19 mouse cellular contexts compared by ENCODE assay signal in genomic region chr14:55146324-55146723, GRCm38 (mm10). TPM values are rescaled to one million over a fixed set of nuclear protein-coding genes. Genes with fewer than 3 reads are reported as not detected.
DNase-seq lines count a peak whose midpoint lies in the region; ATAC-seq and TF ChIP-seq lines count a peak whose summit lies in the region.
"Had no signal": no experiment of that assay in that cellular context is flagged by ENCODE, and none has a peak within 500 bp of the region (broad histone marks: within the 10 kb centered on the region; RNA-seq: fewer than 3 reads in every experiment).

No protein-coding gene starts in this region.

- H3K4me3 ChIP-seq in kidney, adult 2 months (ENCODE audit: insufficient read depth, low read depth, low read length), result no peak overlapping the region
- no peak overlapping the region for H3K4me3 ChIP-seq in kidney, embryonic 14.5 days (ENCODE audit: low read length)
- no peak overlapping the region for H3K4me3 ChIP-seq in spleen, adult 2 months (ENCODE audit: extremely low read depth, insufficient read depth, insufficient read length)
- H3K4me3 ChIP-seq: embryonic facial prominence, embryonic 13.5 days; forebrain, embryonic 12.5 days; heart, embryonic 15.5 days; hindbrain, embryonic 10.5 days had no signal

- H3K27me3 ChIP-seq in kidney, adult 2 months (replicated peaks; ENCODE audit: control insufficient read depth, insufficient read depth, low read length), result no peaks in the 10 kb centered on the region
- H3K27me3 ChIP-seq in kidney, embryonic 14.5 days (ENCODE audit: control insufficient read depth, insufficient read depth, low read length), result no peaks in the 10 kb centered on the region
- H3K27me3 ChIP-seq in spleen, adult 2 months (ENCODE audit: control insufficient read depth, insufficient read depth, low read length), result no peaks in the 10 kb centered on the region
- H3K27me3 ChIP-seq: embryonic facial prominence, embryonic 13.5 days; forebrain, embryonic 12.5 days; heart, embryonic 15.5 days had no signal

- no peak for TF ChIP-seq POLR2A in kidney, adult 2 months (IDR thresholded peaks at IDR 0.05; ENCODE audit: low read depth, low read length)
- TF ChIP-seq POLR2A in spleen, adult 2 months (IDR thresholded peaks at IDR 0.05; ENCODE audit: low read depth, low read length), result no peak

- H3K36me3 ChIP-seq in kidney, adult 2 months (ENCODE audit: control insufficient read depth, insufficient read depth, low read length), result no peaks in the 10 kb centered on the region
- H3K36me3 ChIP-seq in kidney, embryonic 14.5 days (ENCODE audit: control insufficient read depth, insufficient read depth, low read length), result no peaks in the 10 kb centered on the region
- H3K36me3 ChIP-seq in spleen, adult 2 months (ENCODE audit: control insufficient read depth, insufficient read depth, low read length), result no peaks in the 10 kb centered on the region
- H3K36me3 ChIP-seq: embryonic facial prominence, embryonic 13.5 days; forebrain, embryonic 12.5 days; heart, embryonic 15.5 days; hindbrain, embryonic 10.5 days had no signal

- no peak overlapping the region for H3K27ac ChIP-seq in kidney, adult 2 months (ENCODE audit: insufficient read depth, low read depth, low read length)
- H3K27ac ChIP-seq in kidney, embryonic 14.5 days (ENCODE audit: low read depth, low read length), result no peak overlapping the region
- 0 out of 2 replicates have a peak overlapping the region, but pooled peaks have one; percentile 39 for H3K27ac ChIP-seq in spleen, adult 2 months (ENCODE audit: insufficient read depth, low read length)
- H3K27ac ChIP-seq: embryonic facial prominence, embryonic 13.5 days; forebrain, embryonic 12.5 days; heart, embryonic 15.5 days; hindbrain, embryonic 10.5 days; hindbrain, embryonic 14.5 days had no signal

- peak; percentile 7 for DNase-seq in kidney, adult 2 months
- DNase-seq in spleen, adult 2 months (ENCODE audit: low read depth in 1 of 2, low spot score in 2 of 2), result no peak
- DNase-seq in spleen, postnatal 36 days (ENCODE audit: low spot score in 2 of 2), result no peak
- no peak for DNase-seq in heart, postnatal 25 days (ENCODE audit: low spot score)
- no peak for DNase-seq in cerebellum, postnatal 14 days
- DNase-seq: adrenal gland, postnatal 25 days; cerebellum, adult 11 months; cerebellum, adult 8-10 months; cerebellum, postnatal 25 days had no signal

- 83% methylated on average over 1 of the region's 1 CpGs for WGBS in kidney, adult 2 months
- 92% methylated on average over 1 of the region's 1 CpGs for WGBS in kidney, embryonic 14.5 days
- 86% methylated on average over 1 of the region's 1 CpGs for whole genome bisulfite sequencing in spleen, adult 2 months

- H3K4me2 ChIP-seq in kidney, embryonic 14.5 days (replicated peaks; ENCODE audit: low read depth, low read length), result no peak overlapping the region
- H3K4me2 ChIP-seq: embryonic facial prominence, embryonic 13.5 days; forebrain, embryonic 12.5 days; heart, embryonic 11.5 days; heart, embryonic 15.5 days; hindbrain, embryonic 14.5 days had no signal

- intact Hi-C loops in heart, postnatal 25 days (cut with DNase I), result loop anchor here (5.0 kb wide), 1 partner anchor 291 kb away; no protein-coding TSS in a partner anchor

- TF ChIP-seq CTCF in kidney, adult 2 months (conservative IDR thresholded peaks at IDR 0.05; ENCODE audit: insufficient read depth, insufficient read length, low read depth, low read length), result no peak
- no peak for TF ChIP-seq CTCF in spleen, adult 2 months (IDR thresholded peaks at IDR 0.05; ENCODE audit: extremely low read depth, insufficient read depth, insufficient read length, insufficient replicate concordance)

- no peak overlapping the region for H3K9ac ChIP-seq in kidney, embryonic 14.5 days (ENCODE audit: low read depth, low read length)
- H3K9ac ChIP-seq: embryonic facial prominence, embryonic 13.5 days; forebrain, embryonic 12.5 days; heart, embryonic 15.5 days; hindbrain, embryonic 14.5 days had no signal

- ATAC-seq in kidney, embryonic 14.5 days (ENCODE audit: low FRiP score, low TSS enrichment), result no peak
- ATAC-seq in monocyte, adult 5-6 weeks (replicated peaks; ENCODE audit: insufficient number of reproducible peaks, low FRiP score, low TSS enrichment, poor library complexity, severe bottlenecking), result peak; percentile 6; the same call in 1 of the 2 replicates
- ATAC-seq: forebrain, embryonic 16.5 days had no signal

- H3K4me1 ChIP-seq in kidney, adult 2 months (ENCODE audit: control insufficient read depth, insufficient read depth, low read length), result no peaks in the 10 kb centered on the region
- H3K4me1 ChIP-seq in kidney, embryonic 14.5 days (ENCODE audit: control insufficient read depth, insufficient read depth, low read length), result no peaks in the 10 kb centered on the region
- H3K4me1 ChIP-seq in spleen, adult 2 months (ENCODE audit: control insufficient read depth, insufficient read depth, insufficient read length), result peaks cover 2% of the 10 kb centered on the region; the same call in 1 of the 2 replicates
- H3K4me1 ChIP-seq: forebrain, embryonic 12.5 days; heart, embryonic 15.5 days had no signal

- H3K9me3 ChIP-seq in kidney, embryonic 14.5 days (ENCODE audit: control insufficient read depth, low read length), result no peaks in the 10 kb centered on the region
- H3K9me3 ChIP-seq: embryonic facial prominence, embryonic 13.5 days; forebrain, embryonic 12.5 days; heart, embryonic 15.5 days; hindbrain, embryonic 10.5 days had no signal

RNA-seq across cellular contexts. Expression of gene Jph4, which starts 29.6 kb away (rescaled TPM):
- 0.19 and 0.25 TPM in 2 replicates for polyA plus RNA-seq in kidney, adult 2 months (2012; rRNA removed)
- 0.43 and 0.55 TPM in 2 replicates for polyA plus RNA-seq in kidney, embryonic 14.5 days (2014; fragmentation: Nextera tagmentation; extraction: Ambion mirVana)
- 0.33 and 0.50 TPM in 2 replicates for polyA plus RNA-seq in spleen, adult 2 months (2012; rRNA removed)
- total RNA-seq in monocyte, adult 5-6 weeks (2017), result not detected in 3 replicates
- total RNA-seq in heart, postnatal 25 days (2021), result not detected
- polyA plus RNA-seq: C2C12 had no signal

RNA-seq across cellular contexts. Expression of gene Ap1g2, which starts 39.9 kb away (rescaled TPM):
- 28.2 and 29.6 TPM in 2 replicates for polyA plus RNA-seq in kidney, adult 2 months (2012; rRNA removed)
- 11.4 and 17.8 TPM in 2 replicates for polyA plus RNA-seq in kidney, embryonic 14.5 days (2014; fragmentation: Nextera tagmentation; extraction: Ambion mirVana)
- polyA plus RNA-seq in spleen, adult 2 months (2012; rRNA removed), result 64.9 and 77.2 TPM in 2 replicates
- total RNA-seq in monocyte, adult 5-6 weeks (2017), result 26.9 to 61.0 TPM (median 34.8 TPM) in 3 replicates
- 1 to 10 TPM; 4.4 to 4.6 TPM for total RNA-seq in heart, postnatal 25 days (2021)

RNA-seq across cellular contexts. Expression of gene Thtpa, which starts 51.7 kb away (rescaled TPM):
- polyA plus RNA-seq in kidney, adult 2 months (2012; rRNA removed), result 12.1 and 13.8 TPM in 2 replicates
- 14.5 and 21.8 TPM in 2 replicates for polyA plus RNA-seq in kidney, embryonic 14.5 days (2014; fragmentation: Nextera tagmentation; extraction: Ambion mirVana)
- polyA plus RNA-seq in spleen, adult 2 months (2012; rRNA removed), result 4.1 and 4.4 TPM in 2 replicates
- 6.1 to 9.5 TPM (median 8.9 TPM) in 3 replicates for total RNA-seq in monocyte, adult 5-6 weeks (2017)
- 10 to 100 TPM; 12.3 to 13.2 TPM for total RNA-seq in heart, postnatal 25 days (2021)

RNA-seq across cellular contexts. Expression of gene Zfhx2, which starts 54.2 kb away (rescaled TPM):
- polyA plus RNA-seq in kidney, adult 2 months (2012; rRNA removed), result 2.1 TPM in 2 replicates
- 5.8 and 6.4 TPM in 2 replicates for polyA plus RNA-seq in kidney, embryonic 14.5 days (2014; fragmentation: Nextera tagmentation; extraction: Ambion mirVana)
- polyA plus RNA-seq in spleen, adult 2 months (2012; rRNA removed), result 4.2 and 4.5 TPM in 2 replicates
- total RNA-seq in monocyte, adult 5-6 weeks (2017), result 2.0 to 7.8 TPM (median 2.4 TPM) in 3 replicates
- total RNA-seq in heart, postnatal 25 days (2021), result 1 to 10 TPM; 2.9 to 3.6 TPM
